Mouse (Mus musculus) WW6 (cell line): Measurements from ENCODE around the gene Efna3.

Experiments used
- DNase-seq: peaks from one replicate; pipeline ENCODE4 v3.0.0-alpha.2; 2013; ENCODE audit warnings: low read depth, low spot score

Efna3 gene

DNA sequence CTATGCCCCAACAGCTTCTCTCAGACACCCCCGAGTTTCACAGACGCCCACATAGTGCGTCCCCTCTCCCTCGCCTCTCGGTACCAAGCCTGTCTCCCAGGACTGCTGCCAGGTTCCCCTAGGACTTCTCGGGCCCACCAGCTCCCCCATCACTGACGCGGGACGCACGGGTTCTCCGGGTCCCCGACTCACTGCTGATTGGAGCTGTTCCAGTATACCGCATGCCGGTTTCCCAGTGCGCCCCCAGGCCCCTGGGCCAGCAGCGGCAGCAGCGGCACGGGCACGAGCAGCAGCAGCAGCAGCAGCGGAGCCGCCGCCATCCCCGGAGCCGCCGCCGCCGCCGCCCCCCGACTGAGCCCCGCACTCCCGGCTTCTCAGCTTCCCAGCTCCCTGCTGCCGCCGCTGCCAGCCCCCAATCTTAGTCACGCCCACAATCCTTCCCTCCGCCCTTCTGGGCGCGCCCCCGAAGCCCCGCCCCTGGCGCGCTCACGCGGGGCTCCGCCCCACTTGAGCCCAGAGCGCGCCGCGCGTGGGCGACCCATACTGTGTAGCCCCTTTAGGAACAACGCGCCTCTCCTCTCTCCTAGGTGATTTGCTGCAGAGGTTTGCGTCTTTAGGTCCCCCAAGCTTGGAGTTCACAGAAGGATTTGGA lies at the start of gene Efna3:
Gene Efna3, minus strand, starts transcription at position 452 of the 652 bp plus-strand sequence.
- no peak for DNase-seq

DNA sequence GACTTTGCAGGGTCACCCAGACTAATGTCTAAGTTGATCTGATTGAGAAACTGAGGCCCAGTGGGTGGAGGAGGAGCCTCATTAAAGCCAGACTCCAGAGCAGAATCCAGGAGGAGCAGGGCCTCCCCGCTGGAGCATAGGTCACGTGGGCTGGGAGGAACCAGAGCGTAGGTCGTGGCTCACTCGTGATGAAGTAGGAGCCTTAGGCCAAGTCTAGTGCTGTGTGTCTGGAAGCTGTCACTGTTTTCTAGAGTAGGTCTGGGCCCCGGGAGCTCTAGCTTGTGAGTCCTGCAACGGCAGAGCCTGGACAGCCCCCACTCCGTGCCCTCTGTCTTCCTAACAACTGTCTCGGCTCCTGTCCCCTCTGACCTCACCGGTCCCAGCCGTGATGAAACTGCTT lies 44.6 kb upstream of the Efna3 start:
- no peak for DNase-seq

DNA sequence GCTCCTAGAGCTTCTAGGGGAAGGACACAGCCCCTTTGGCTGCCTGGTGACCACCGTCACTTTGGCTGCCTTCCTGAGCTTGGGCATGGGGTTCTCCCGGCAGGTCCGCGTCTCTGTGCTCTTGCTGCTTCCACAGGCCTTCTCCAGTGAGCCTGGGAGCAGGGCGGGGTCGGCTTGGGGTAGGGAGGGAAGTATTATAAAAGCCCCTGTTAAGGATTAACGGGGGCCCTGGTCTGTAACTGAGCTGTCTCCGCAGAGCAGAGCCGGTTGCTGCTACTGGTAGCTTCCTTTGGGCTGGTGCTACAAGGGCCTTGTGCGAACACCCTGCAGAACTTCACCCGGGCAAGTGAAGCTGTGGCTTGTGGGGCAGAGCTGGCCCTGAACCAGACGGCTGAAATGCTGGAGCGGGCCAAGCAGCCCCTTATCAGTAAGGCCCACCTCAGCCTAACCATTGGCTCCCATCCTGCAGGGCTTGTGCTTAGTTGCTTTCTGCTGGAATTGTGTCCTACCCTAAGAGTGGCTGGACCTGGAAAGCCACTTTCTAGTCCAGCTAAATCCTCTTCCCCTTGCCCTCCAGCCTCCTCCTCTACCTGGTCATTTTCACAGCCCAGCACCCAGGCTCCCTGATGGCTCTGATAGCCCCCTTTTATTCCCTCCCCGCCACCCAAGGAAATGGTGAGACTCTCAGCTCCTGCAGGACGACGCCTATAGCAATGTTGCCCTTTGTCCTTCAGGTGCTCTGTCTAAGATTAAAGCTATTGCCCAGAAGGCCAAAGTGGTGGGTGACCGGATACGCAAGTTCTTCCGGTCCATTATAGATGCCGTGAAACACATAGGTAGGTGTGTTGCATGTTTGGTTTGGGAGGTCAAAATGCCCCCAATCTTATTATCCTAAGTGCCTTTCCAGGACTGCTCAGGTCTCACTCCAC lies 43.0 kb upstream of the Efna3 start:
- no peak for DNase-seq

DNA sequence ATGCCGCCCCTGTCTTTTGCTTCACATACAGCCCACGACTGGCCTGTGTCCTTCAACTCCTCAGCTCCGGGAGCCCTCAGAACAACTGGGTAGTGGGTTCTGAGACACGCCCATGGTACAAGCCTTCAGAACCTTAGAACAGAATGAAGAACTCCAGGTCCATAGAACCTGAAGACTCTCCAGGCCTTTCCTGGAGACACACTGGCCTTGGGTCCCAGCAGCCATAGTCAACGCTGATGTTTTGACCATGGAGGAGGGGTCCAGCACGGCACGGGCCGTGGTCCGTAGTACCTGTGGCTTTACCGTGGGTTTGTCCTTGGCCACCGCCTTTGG lies 42.4 kb upstream of the Efna3 start, which contains the start of gene Dcst1:
Gene Dcst1, minus strand, starts transcription at position 101 of the 333 bp plus-strand sequence.
- no peak for DNase-seq

DNA sequence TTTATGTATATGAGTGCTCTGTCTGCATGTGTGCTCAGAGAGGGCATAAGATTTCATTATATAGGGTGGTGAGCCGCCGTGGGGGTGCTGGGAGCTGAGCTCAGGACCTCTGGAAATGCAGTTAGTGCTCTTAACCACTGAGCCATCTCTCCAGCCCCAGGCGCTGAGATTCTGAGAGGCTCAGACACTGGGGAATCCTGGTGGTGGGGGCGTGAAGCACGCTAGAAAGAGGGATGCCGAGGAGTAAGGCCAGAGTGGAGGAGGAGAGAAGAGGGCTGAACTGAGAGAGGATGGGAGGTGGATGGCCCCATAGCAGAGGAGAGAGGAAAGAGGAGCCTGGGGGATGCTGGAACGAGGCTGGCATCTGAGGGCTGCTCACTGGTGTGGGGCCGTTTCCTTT lies 41.9 kb upstream of the Efna3 start:
- DNase-seq, result no peak

DNA sequence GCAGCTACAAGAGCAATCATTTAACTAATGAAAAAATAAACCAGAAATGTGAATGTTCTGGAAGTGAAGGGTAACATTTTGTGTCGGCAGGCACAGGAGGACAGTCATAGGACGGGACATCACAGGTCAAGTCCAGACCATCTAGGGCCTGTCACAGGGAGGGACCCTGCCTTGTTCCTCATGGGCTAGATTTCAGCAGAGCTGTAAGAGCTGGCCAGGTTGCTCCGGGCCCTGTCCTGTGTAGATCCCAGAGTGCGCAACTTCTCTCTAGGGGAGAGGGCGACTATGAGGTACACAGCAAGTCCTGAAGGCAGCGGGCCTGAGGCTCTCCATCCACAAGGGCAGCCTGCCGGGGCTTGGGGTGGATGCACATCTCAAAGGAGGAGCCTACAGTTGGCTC lies 38.9 kb upstream of the Efna3 start, which contains the start of gene Dcst2:
Gene Dcst2, plus strand, starts transcription at position 301 of the 400 bp plus-strand sequence.
- DNase-seq, result no peak

DNA sequence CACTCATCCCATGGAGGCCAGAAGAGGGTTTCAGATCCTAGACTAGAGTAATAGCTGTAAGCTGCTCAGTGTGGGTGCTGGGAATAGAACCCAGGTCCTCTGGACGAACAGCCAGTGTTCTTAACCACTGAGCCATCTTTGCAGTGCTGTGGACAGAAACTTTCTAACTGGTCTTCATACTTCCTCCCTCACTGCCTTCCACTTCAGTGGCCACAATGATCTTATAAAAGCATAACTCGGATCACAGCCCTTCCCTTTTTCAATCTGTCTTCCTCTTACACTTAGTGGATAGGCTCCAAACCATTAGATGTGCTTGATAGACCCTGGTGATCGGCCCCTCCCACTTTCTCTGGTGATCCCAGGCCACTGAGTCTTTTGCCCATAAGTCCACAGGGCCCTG lies 37.5 kb upstream of the Efna3 start:
- no peak for DNase-seq

DNA sequence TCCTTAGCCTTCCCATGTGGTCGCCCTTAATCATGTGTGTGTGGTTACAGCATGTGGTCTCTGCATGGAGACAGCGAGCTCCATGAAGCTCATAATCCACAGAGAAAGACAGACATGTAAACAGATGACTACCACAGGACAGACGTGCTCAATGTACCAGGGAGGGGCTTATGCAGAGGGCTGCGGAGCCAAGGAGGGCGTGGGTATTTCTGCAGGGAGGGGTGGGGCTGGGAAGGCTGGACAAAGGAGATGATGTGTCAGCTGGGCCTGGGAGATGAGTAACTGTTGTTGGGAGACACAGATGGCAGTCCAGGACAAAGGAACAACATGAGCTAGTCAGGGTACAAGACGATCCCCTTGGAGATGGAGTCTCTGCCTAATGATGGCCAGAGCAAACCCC lies 36.9 kb upstream of the Efna3 start:
- DNase-seq, result no peak

DNA sequence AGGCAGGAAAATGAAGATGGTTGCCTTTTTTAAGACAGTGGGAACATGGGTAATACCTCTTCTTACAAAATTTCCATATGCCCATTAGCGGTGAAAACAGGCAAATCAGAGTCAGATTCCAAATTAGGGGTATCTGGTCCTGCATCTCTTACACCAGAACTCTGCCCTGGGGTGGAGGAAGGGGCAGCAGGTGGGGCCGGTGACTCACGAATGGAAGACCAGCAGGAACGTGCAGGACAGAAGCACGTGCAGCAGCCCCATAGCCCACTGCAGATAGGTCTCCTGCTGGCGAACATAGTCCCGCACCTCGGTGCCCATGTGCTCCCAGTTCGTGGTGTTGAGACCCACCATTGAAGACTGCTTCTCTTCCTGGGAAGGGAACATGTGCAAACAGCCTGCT lies 33.3 kb upstream of the Efna3 start:
- no peak for DNase-seq

DNA sequence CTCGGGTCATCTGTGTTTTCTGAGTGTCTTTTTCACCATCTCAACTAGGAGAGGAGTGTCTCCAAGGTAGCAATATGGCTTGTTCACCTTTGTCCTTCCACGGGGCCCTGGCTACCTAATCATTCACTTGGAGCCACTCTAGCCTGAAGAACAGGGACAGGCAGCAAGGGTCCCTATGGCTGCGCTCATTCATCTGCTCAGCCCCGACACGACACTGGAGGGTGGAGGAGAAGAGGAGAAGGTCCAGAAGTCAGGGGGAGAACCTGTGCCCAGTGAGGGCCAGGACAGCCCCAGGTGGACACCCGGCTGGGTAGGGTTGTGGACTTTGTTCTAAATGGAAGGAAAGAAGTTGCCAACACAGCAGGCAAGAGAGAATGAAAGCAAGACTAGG lies 32.7 kb upstream of the Efna3 start:
- no peak for DNase-seq

DNA sequence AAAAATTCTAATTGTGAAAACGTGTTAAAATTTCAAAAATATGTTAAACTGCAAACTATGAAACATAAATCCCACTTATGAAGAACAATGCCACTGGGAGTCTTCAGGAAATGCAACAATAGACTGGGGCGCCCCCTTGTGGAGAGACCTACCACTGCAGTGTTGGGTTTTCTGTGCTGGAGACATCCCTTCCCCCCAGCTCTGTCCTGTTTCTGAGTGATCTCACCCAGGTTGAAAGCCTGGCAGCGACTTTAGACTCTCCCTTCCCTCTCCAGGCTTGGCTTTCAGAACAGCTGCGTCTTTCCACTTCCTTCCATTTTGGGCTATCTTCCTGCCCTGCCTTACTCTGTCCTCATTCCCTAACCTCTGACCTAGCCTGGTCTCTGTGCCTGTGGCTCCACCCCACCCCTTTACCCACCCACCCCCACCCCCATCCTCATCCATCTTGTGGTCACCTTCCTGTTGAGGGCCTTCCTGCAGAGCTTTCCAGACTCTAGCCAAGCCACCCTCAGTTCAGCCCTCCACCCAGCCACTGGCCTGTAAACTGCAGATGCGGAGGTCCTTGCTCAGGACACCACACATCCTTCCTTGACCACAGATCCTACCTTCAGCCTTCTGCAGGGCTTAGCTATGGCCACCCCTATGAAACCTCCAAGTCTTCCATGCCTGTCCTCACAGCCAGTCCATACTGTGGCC lies 32.2 kb upstream of the Efna3 start:
- DNase-seq, result no peak

DNA sequence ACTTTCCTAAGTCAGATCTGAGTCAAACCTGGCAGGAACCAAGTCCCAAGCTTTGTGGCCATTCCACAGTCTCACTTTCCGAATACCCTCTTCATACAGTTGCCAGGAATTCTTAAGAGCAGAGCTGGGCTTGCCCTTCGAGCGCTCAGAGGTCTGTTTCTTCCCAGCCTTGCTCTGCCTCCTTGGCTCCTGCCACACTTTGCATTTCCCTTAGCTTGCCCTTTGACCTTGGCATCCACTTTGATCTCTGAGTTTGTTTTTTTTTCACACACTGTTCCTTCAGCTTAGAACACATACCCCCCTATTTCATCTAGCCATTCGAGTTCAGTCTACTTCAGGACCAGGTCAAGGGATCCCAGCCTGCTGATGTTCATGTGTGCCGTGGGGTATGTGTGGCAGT lies 28.5 kb upstream of the Efna3 start:
- no peak for DNase-seq

DNA sequence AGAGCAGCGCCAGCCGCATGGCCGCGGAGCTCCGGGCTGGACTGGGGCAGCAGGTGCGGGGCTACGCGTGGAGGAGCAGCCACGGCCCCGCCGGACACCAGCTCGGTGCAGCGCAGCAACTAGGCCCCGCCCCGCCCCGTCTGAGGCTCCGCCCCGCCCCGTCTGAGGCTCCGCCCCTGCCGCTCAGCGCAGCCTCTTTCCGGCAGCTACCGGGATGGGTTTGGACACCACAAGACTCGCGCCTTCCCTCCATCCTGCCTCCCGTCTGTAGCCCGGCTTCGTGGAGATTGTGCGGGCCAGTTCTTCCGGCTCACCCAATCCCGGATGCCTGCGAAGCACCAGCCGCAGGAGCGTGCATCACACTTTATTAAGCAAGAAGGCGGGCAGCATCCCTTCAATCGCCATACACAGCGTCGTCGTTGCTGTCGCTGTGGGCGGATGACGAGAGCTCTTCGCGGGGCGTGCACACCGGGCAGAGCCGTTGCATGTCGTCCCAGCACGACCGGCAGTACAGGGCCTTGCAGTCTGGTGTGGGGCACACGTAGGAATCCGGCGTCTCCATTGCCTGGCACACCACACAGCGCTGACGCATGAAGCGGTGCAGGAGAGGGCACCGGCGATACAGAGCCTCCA lies 27.2 kb upstream of the Efna3 start, which contains the start of gene Adam15:
Gene Adam15, minus strand, starts transcription at position 128 of the 633 bp plus-strand sequence.
- peak; percentile 62 for DNase-seq

DNA sequence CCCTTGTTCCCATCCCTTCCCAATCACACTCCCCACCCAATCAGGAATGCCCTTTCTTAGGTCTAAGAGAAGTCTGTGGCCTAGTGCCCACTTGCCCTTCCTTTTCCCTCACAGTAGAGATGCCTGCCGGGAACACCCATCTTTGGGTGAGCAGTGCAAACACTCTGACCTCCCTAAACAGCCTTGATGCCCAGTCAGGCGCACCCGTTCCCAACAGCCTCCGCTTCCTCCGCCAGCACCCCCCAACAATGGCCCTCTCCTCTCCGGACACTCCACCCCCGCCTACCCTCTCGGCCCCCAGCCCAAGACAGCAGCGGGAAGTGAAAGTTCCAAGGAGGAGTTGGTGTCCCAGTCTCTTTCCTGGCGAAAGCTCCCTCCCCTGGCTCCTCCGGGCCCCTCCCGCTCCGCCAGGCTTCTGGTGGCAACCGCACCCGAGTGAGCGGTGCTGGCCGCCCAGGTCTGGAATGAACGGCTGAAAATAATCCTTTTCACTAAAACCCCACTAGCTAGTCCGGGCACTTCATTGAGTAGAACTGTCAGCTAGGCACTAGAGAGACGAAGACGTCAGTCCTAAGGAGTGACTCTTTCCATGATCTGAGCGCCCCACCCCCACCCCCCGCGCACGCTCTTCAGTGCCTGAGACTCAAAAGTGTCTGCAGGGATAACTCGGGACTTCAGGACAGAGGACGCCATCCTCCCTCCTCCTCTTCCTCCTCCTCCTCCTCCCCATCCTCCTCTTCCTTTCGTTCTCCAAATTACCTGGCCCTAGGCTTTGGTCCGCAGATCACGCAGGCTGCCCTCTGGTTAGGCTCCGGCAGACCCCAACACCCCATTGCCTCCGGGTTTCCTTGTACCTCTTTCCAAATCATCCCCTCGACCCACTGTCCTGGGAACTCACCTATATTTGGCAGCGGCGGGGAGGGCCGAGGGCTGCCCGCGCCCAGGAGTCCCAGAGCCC lies 26.4 kb upstream of the Efna3 start:
- no peak for DNase-seq

DNA sequence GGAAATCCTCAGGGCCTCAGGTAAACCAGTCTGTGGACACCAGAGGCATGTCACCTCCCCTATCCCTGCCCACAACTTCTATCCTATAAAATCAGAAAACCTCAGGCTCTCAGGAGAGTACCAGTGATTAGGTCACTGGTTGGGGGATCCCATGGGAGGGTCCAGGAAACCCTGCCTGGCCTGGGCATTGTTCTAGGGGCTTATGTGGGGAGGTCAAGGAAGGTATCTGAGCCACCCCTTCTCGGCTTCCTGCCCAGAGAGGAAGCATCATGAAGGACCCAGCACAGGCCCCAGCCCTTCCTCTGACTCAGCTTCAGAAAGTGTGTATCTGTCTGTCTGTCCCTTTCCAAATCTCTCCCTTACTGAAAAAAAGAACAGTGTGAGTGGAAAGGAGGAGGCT lies 25.2 kb upstream of the Efna3 start:
- DNase-seq, result no peak

DNA sequence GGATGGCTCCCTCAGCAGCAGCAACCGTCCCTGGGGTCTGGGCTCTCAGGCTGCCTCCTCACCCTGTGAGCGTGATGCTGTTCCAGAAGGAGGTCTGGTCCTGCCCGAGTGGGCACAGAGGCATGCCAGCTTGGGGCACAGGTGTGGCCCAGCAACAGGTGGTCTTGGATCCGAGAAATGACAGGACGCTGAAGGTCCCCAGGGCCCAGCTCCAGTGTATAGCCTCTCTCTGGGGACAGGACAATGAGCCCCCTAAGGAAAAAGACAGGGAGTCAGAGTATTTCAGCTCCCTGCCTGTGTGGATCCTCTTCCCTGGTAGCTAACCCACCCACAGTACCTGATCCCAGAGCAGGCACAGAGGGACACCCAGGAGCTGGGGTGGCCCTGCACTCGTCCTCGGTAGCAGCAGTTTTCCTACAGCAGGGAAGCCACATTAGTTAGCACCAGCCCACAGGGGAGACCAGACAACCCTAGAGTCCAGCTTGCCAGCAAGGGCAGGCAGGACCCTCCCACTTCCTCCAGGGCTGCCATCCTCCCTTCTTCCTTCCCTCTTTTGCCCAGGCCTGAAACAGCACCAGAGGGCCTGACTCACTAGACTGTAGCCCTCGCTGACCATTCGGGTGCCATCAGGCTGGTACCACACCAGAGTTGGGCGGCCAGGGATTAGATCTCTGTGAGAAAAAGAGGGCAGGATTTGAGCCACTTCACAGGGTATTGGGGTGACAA lies 24.2 kb upstream of the Efna3 start:
- no peak for DNase-seq

DNA sequence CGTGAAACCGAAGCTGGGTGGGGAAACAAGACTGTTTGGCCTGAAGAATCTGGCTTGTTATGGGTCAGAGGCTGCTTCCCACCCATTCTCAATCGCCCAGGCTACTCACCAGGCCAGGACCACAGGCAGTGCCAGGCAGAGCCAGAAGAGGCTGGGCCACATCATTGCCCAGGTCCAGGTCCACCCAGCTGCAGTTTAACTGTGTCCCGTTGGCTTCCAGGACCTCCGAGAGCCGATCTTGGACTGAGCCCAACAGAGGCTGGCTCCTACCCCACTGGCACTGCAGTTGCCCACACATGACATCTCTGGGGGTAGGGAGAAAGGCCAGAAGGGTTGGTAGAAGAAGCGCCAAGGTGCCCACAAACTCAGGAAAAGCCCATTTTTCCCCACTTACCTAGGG lies 20.5 kb upstream of the Efna3 start:
- no peak for DNase-seq

DNA sequence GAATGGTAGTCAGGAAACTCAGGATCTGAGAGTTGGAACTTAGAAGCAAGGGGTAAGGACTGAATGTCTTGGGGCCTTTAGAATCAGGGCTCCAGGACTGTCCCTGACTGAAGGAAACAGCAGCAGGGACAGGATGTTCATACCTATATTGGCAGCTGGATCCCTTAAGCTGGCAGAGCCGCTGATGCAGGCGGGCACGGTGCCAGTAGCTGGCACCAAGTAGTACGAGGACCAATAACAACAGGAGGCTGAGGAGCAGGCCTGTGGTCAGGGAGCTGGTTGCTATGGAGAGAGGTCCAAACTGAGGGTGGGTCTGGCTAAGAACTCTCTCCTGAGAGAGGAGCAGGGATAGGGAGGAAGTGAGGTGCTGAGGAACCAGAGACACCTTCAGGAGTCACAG lies 19.0 kb upstream of the Efna3 start:
- DNase-seq, result no peak

DNA sequence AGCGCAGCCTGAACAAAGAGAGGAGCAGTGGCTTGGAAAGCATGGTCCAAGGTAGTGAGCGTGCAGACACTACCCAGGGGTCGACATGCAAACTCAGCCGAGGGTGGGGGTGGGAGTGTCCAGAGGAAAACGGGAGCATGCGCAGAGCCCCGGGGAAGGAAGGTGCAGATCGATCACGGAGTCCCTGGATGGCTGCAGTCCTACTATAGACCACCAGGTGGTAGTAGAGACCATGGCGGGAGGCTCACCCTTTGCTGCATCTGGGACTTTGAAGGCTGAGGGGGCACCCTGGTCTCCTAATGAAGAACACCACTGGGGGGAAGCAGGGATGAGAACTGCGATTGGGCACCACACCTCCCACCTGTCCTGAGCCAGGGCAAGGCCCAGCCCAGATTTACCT lies 17.7 kb upstream of the Efna3 start:
- peak; percentile 61 for DNase-seq

DNA sequence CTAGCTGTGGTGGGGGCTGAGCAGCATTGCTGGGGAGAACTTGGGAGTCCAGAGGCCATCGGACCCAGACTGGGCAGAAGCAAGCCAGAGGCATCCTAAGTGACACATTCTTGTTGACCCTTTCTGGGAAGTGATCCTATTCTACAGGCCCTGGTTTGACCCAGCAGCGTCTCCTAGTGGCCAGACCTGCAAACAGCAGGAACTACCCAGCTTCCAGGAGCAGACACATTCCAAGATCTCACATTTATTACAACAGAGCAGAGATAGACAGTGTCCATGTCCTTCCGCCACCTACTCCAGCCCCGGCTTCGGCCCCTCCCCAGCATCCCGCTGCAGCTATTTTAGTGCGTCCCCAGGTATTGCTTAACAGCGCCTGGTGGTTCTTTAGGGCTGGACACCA lies 16.7 kb upstream of the Efna3 start:
- DNase-seq, result peak; percentile 71
